Mouse (Mus musculus): ENCODE data around the gene Vopp1. TPM values are rescaled to one million over a fixed set of nuclear protein-coding genes. Genes with fewer than 3 reads are reported as not detected.

The Vopp1 gene
- polyA plus RNA-seq (2012; rRNA removed) = 19.5 and 21.8 TPM in 2 replicates

DNA sequence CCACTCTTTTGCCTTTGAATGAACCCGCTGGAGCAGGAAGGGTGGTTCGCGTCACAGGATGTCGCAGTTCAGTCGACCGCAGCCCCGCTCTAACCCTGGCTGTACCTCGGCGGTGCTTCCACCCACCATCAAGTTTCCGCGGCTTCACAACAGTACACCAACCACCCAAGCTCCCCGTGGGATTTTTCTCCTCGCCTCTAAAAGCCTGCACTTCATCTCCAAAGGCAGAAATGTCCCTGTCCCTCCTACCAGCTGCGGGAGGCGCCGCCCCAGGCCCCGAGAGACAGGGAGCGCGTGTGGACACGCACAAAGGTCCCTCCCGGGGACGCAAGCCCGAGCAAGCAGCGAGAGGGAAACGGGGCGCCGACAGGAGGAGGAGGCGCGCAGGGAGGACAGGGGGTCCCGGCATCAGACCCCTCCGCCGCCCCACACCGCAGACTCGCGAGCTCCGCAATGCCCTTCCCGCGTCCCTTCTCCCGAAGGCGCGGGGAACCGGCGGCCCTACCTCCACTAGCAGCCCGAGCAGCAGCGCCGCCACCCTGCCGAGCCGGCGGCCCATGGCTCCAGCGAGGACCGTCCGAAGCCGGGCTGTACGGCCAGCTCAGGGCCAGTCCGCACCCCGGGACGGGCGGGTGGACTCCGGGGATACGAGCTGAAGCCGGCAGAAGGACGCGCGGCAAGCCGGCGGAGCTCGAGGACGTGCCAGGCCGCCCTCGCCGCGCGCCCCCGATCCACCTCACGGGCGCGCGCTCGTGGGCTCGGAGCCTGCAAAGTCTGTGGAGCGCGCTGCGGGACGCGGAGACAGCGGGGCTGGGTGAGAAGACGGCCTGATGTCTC is at the start of gene Vopp1:
Gene Vopp1 (minus strand): TSS at position 738 of the 837 bp plus-strand sequence.

DNA sequence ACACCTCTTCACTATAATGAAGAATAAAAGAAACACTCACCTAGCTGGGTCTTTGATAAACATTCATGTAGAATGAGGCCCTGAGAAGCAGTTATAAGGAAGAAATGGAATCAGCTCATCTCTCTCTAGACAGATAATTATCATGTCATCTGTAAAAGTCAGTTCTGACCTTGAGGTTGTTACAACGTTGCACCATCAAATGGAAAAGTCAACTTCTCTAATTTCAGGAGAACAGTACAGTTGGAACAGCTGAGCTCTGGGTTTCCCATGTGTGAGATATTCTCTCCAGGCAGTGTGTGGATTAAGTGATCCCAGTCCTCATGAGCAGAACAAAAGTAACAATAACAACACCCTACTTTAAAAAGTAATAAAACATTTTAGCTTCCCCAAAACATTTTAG is 25.3 kb upstream of the Vopp1 start, which contains the start of gene Vmn1r21:
Gene Vmn1r21 (minus strand): TSS at position 58 of the 400 bp plus-strand sequence.

DNA sequence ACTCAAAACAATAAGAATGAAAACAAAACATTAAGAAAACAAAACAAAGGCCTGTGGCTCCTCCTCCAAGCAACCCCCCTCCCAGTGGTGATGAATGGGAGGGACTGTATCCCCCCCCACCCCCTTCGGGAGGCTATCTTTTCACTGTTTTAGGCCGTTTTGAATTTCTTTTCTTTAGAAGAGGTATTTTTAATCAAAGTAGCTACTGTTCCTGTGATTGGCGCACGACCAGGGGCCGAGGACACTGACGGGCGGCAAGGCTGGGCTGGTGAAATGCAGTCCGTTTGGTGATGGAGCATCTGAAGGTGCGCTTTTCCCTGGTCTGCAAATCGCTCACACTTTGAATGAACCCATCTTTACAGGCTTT is 122.6 kb downstream of the Vopp1 start, which contains the start of gene Lancl2:
Gene Lancl2 (plus strand): TSS at position 165 of the 367 bp plus-strand sequence.

DNA sequence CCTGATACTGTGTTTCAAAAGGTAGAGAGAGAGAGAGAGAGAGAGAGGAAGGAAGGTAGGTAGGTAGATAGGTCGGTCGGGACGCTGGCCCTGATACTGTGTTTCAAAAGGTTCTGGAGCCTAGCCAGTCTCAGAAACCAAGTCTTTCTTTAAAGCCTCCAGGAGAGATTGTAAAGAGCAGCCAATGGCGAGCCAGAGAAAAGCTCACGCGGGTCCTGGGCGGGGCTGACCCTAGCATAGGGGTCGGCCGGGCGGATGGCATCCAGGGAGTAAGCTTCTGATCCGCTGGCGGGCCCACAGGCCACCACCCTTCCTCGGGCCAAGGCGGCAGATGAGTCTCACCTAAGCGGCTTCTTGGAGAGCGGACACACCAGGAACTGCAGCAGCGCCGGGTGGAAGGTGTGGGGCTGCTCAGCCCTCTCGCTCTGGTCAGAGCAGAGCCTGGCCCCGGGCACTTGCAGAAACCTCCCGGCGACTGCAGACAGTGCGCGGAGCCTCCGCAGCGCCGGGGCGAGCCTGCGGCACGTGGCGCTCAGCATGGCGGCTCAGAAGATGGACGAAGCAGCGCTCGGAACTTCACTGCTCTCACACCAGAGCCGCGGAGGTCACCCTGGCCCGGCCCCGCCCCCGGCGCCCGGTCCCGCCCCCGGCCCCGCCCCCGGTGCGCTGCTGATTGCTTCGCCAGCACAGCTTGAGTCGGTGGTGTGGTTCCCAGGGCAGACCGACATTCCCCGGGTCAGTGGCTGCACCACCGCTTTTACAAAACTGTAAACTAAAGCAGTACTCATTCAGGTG is 133.3 kb downstream of the Vopp1 start, which contains the start of gene Pyurf:
Gene Pyurf (minus strand): TSS at position 612 of the 795 bp plus-strand sequence.

Other genes with a start within 250 kb of the Vopp1 start
- gene Herc6, start 244.2 kb downstream of the Vopp1 start, polyA plus RNA-seq (2012; rRNA removed) = 4.5 and 6.0 TPM in 2 replicates
- gene Pyurf, start 133.1 kb downstream of the Vopp1 start, polyA plus RNA-seq (2012; rRNA removed) = 9.2 and 10.2 TPM in 2 replicates
- gene Lancl2, start 122.6 kb downstream of the Vopp1 start, polyA plus RNA-seq (2012; rRNA removed) = 4.5 and 4.6 TPM in 2 replicates
- gene Vmn1r21, start 25.2 kb upstream of the Vopp1 start, polyA plus RNA-seq (2012; rRNA removed) = not detected in 2 replicates
- not detected in 2 replicates for gene Vmn1r22, start 82.9 kb upstream of the Vopp1 start, polyA plus RNA-seq (2012; rRNA removed)
- not detected in 2 replicates for gene Vmn1r23, start 101.7 kb upstream of the Vopp1 start, polyA plus RNA-seq (2012; rRNA removed)
- not detected in 2 replicates for gene Vmn1r24, start 136.3 kb upstream of the Vopp1 start, polyA plus RNA-seq (2012; rRNA removed)
- gene Vmn1r25, start 155.7 kb upstream of the Vopp1 start, polyA plus RNA-seq (2012; rRNA removed) = not detected in 2 replicates
- gene Vmn1r26, start 190.0 kb upstream of the Vopp1 start, polyA plus RNA-seq (2012; rRNA removed) = not detected in 2 replicates